In the genomic region with DNA sequence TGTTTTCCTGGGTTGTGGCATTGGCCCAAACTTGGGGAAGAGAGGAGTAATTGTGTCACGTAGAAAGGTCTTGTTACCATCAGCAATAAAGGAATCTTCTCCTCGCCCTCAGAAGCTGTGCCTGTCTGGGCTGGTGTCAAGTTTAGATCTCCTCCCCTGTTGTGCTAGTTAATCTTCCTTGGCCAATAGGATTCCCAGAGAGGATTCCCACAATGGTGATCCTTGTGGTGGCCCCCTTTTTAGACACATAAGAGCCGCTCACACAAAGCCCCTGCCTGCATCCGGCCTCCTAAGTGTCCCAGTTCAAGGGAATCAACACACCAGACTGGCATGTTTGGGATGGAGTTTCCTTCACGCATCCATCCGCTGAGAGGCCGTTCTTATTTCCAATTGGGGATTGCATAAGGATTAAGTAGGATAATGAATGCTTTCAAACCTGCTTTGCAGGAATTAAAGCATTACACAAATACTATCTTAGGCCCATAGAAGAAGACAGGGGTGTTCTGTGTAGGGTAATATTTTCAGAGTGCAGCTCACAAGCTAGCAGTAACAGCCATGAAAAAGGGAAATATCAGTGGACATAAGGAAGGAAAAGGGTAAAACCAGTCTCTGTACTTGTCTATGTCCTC, we compare ENCODE assay signal across 21 mouse cellular contexts.
DNase-seq lines count a peak whose midpoint lies in the region; ATAC-seq lines count a peak whose summit lies in the region.
"Had no signal": no experiment of that assay in that cellular context is flagged by ENCODE, and none has a peak within 500 bp of the region (broad histone marks: within the 10 kb centered on the region; RNA-seq: fewer than 3 reads in every experiment).

No protein-coding gene starts in this region.

- ATAC-seq in hindbrain, embryonic 13.5 days (ENCODE audit: low FRiP score) = no peak
- no peak for ATAC-seq in granulocyte monocyte progenitor cell, adult 5-6 weeks (replicated peaks; ENCODE audit: poor library complexity, severe bottlenecking)
- ATAC-seq: activated CD4-positive, CD25-positive, alpha-beta regulatory T cell, adult 4 months; intestine, embryonic 16.5 days; liver, embryonic 12.5 days; Patski had no signal

- no peak for DNase-seq in hindbrain, embryonic 10.5 days (ENCODE audit: low spot score)
- peak; percentile 27 for DNase-seq in embryo, embryonic 10.5 days (ENCODE audit: low spot score)
- peak; percentile 56 for DNase-seq in fat pad, adult 2 months (ENCODE audit: extremely low read depth, low read depth, low spot score)
- DNase-seq in retina, adult 2 months (ENCODE audit: low read depth, low spot score) = peak; percentile 25
- no peak for DNase-seq in thymus, postnatal 10 days (ENCODE audit: low spot score in 2 of 2)
- DNase-seq in lung, adult 18-20 months = no peak
- DNase-seq: adrenal gland, postnatal 36 days; B cell, adult 2 months; cerebellum, adult 9-10 months; gastrocnemius, postnatal 10 days; heart, postnatal 14 days; kidney, postnatal 10 days had no signal

- H3K4me1 ChIP-seq in hindbrain, embryonic 10.5 days (replicated peaks) = 0 out of 2 replicates have a peak, but pooled peaks cover 9% of the 10 kb centered on the region
- H3K4me1 ChIP-seq in hindbrain, embryonic 13.5 days (replicated peaks) = no peaks in the 10 kb centered on the region
- H3K4me1 ChIP-seq: hindbrain, embryonic 15.5 days; liver, embryonic 12.5 days had no signal

- 0 out of 2 replicates have a peak overlapping the region, but pooled peaks have one; percentile 1 for H3K27ac ChIP-seq in hindbrain, embryonic 10.5 days
- no peak overlapping the region for H3K27ac ChIP-seq in hindbrain, embryonic 13.5 days
- H3K27ac ChIP-seq: hindbrain, embryonic 15.5 days; liver, embryonic 12.5 days; lung, embryonic 15.5 days had no signal

- H3K9ac ChIP-seq in hindbrain, embryonic 13.5 days = no peak overlapping the region
- H3K9ac ChIP-seq: hindbrain, embryonic 15.5 days; liver, embryonic 12.5 days; lung, embryonic 15.5 days had no signal

- H3K4me3 ChIP-seq in hindbrain, embryonic 10.5 days = no peak overlapping the region
- no peak overlapping the region for H3K4me3 ChIP-seq in hindbrain, embryonic 13.5 days
- H3K4me3 ChIP-seq: hindbrain, embryonic 15.5 days; liver, embryonic 12.5 days; lung, embryonic 15.5 days had no signal

- 53% methylated on average over 7 of the region's 7 CpGs for WGBS in hindbrain, embryonic 10.5 days
- WGBS in hindbrain, embryonic 13.5 days = 55% methylated on average over 7 of the region's 7 CpGs

- no peak overlapping the region for H3K4me2 ChIP-seq in hindbrain, embryonic 13.5 days
- H3K4me2 ChIP-seq: heart, embryonic 11.5 days; hindbrain, embryonic 15.5 days; liver, embryonic 12.5 days; lung, embryonic 15.5 days had no signal

- H3K36me3 ChIP-seq in hindbrain, embryonic 10.5 days = no peaks in the 10 kb centered on the region
- H3K36me3 ChIP-seq in hindbrain, embryonic 13.5 days = no peaks in the 10 kb centered on the region
- H3K36me3 ChIP-seq: hindbrain, embryonic 15.5 days; liver, embryonic 12.5 days; lung, embryonic 15.5 days had no signal

- H3K9me3 ChIP-seq in hindbrain, embryonic 10.5 days = peaks cover 13% of the 10 kb centered on the region
- peaks cover 8% of the 10 kb centered on the region; the same call in 1 of the 2 replicates for H3K9me3 ChIP-seq in hindbrain, embryonic 13.5 days
- H3K9me3 ChIP-seq: hindbrain, embryonic 15.5 days; lung, embryonic 15.5 days had no signal

- H3K27me3 ChIP-seq in hindbrain, embryonic 10.5 days (ENCODE audit: insufficient read depth, poor library complexity, severe bottlenecking) = no peaks in the 10 kb centered on the region
- H3K27me3 ChIP-seq in hindbrain, embryonic 13.5 days = no peaks in the 10 kb centered on the region
- H3K27me3 ChIP-seq: hindbrain, embryonic 15.5 days; liver, embryonic 12.5 days; lung, embryonic 15.5 days; Patski had no signal

Comparison
In these comparisons a context has a peak if more than half of its experiments do, and no peak if none do; other contexts are left out.
1. DNase-seq: peak in embryo, embryonic 10.5 days (single experiment), fat pad, adult 2 months (single experiment) and retina, adult 2 months (single experiment); none in hindbrain, embryonic 10.5 days (single experiment), thymus, postnatal 10 days (0 of 2) and lung, adult 18-20 months (0 of 2).